Mouse (Mus musculus) cerebellum, adult 11-12 months (tissue): ENCODE data around the gene Ccdc171.

Source experiments
- DNase-seq: peaks from one replicate; pipeline ENCODE4 v3.0.0; 2022

Ccdc171 gene

DNA sequence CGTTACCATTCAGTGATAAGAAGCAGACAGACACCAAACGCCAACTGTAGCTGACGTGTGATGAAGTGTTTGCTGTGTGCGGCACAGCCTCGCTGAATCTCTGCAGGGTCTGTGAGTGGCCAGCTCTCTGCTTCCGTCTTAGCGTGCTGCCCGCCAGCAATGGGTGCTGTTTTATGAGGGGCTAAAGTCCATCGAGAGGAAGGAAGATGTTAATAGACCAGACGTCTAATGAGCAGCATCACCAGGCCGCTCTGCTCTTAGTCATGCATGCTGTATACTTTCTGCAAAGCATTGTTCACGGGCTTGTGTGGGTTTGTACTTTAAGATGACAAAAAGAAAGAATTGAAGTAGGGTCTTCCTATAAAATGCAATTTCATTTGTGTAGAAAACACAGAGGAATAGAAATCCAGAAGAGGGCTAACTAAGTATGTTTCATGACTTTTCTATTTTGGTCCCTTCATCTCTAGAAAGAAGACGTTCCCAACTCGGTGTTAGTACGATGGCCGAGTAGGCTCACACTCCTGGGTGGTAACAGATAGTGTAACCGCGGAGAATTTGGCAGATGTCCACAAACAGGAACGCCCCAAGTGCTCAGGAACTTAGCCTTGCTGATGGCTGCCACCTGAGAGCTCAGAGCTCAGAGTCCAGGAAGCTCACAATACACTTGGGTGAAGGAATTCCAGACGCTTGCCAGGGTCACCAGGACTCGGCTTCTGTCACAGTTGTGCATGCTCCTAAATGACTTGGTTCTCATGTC, 273.5 kb downstream of the Ccdc171 start:
- DNase-seq = no peak

- no peak for DNase-seq
Observed at GRCm38 (mm10) chr4:83800402-83800801, 275.1 kb downstream of the Ccdc171 start.

GRCm38 (mm10) chr4:83816925-83817324, 291.6 kb downstream of the Ccdc171 start:
- no peak for DNase-seq

DNA sequence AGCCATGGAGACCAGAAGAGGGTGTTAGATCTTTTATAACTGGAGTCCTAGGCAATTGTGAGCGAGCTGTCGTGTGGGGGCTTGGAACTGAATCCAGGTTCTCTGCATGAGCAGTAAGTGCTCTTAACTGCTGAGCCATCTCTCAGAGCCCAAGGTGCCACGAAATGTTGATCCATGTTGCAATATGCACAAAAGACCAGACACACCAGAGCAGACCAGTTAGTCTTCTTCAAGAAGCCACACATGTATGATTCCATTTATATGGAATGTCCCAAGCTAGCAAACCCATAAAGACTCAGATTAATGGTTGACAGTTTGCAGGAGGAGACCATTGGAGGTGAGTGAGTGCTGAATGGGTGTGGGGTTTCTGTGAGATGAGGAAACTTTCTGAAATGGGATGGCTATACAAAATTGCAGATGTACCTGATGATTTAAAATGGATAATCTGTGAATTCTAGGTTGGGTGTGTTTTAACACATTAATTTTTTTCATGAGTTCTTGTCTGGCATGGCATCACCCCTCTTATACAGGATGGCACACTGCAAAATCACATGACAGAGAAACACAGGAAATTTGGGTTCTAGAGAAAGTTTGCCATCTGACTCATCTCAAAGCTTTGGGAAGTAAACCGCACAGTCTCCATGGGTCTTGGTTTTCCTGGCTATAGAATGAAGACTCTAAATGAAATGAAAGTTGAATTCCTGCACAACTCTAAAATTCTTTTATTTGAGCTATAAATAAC, 304.5 kb downstream of the Ccdc171 start:
- no peak for DNase-seq

DNA sequence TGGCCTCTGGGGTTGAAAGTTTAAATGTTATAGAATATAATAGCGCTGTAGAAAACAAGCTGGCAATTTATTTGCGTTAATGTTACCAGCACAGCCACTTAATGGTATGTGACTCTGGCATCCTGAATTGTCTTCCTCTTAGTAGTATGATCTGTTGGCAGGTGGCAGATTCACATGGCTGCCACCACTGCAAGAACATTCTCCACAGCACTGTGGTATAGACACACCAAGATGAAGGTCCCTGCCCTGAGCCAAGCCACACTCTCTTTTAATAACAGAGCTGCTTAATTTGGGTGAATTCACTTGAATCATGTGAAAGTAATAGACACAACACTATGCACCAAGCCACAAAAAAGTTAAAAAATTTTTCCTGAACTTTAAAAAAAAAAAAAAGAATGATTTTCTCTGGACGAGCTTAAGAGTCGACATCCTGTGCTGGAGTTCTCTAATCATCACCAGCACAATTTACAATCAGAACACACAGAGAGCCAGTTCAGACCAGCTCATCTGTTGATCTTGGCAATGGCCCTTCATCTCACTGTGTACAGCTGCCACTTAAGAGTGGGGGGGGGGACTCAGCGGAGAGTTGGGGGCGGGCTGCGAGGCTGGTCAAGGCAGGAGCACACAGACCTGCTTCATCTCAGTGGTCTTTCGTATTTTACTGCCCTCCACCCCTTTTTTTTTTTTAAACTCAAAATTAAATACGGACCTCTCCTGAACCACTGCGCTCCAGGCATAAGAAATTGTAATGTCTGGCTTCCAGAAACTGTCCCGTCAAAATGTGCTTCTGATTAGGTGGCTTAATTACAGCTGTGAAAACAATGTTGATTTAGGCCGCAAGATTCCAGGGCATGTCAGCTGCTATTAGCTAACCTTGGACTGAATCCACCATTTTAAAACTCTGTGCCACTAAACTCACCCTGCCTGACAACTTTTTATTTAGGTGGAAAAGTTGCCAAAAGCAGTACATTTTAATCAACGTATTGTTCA, 305.8 kb downstream of the Ccdc171 start:
- DNase-seq = no peak

GRCm38 (mm10) chr4:83839077-83839476, 313.7 kb downstream of the Ccdc171 start:
- no peak for DNase-seq

- no peak for DNase-seq
Observed at GRCm38 (mm10) chr4:83846304-83846703, 321.0 kb downstream of the Ccdc171 start.

- no peak for DNase-seq
Observed at GRCm38 (mm10) chr4:83853885-83854284, 328.5 kb downstream of the Ccdc171 start.

GRCm38 (mm10) chr4:83861706-83862105, 336.4 kb downstream of the Ccdc171 start:
- no peak for DNase-seq

DNA sequence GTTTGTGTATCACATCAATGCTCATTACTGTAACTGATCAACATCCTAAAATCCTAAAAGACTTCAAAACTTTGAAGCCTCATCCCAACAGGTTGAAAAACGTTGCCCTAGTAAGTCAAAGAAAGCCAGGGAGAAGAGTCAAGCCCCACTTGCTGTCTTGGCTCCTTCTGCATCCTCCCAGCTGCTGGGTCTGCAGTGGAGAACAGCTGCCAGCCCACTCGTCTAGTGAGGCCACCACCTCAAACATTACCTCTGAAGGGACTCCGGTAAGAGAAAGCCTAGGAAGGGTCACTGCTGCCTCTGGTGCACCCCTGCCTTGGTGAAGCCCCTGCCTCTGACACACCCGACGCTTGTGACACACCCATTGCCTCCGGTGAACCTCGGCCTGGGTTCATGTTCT, 336.9 kb downstream of the Ccdc171 start:
- no peak for DNase-seq

- no peak for DNase-seq
Observed at GRCm38 (mm10) chr4:83876600-83876999, 351.3 kb downstream of the Ccdc171 start.

GRCm38 (mm10) chr4:83878236-83878635, 352.9 kb downstream of the Ccdc171 start:
- no peak for DNase-seq

GRCm38 (mm10) chr4:83888459-83889054, 363.2 kb downstream of the Ccdc171 start:
- DNase-seq = no peak

GRCm38 (mm10) chr4:83902081-83902645, 376.8 kb downstream of the Ccdc171 start:
- no peak for DNase-seq
